Mouse (Mus musculus) stomach, embryonic 16.5 days (tissue): ENCODE data around the gene Timm29. TPM values are rescaled to one million over a fixed set of nuclear protein-coding genes. Genes with fewer than 3 reads are reported as not detected.

Experiments
- ATAC-seq: fragments of 200-750 bp; cut with Nextera tagmentation; 2 replicates; pipeline ENCODE4 v1.8.0; 2017; ENCODE audit warnings: moderate number of reproducible peaks, moderate TSS enrichment; ENCODE audit not compliant: insufficient read depth, low FRiP score
- H3K27ac ChIP-seq: fragments of 300-500 bp; sonication (generic); 2 replicates; pipeline ENCODE4 v1.5.1; 2014; ENCODE audit warnings: low read length
- H3K27me3 ChIP-seq: fragments of 300-500 bp; sonication (generic); 2 replicates; pipeline ENCODE4 v1.6.1; 2014; ENCODE audit warnings: low read length, control low read depth, mixed read lengths; ENCODE audit not compliant: control insufficient read depth, insufficient read depth
- H3K36me3 ChIP-seq: fragments of 300-500 bp; sonication (generic); 2 replicates; pipeline ENCODE4 v1.6.1; 2014; ENCODE audit warnings: low read length; ENCODE audit not compliant: control insufficient read depth, insufficient read depth
- H3K4me1 ChIP-seq: fragments of 300-500 bp; sonication (generic); 2 replicates; pipeline ENCODE4 v1.6.1; 2014; ENCODE audit warnings: low read length, control low read depth, mixed read lengths; ENCODE audit not compliant: control insufficient read depth, insufficient read depth
- H3K4me2 ChIP-seq: fragments of 300-500 bp; sonication (generic); 2 replicates; pipeline ENCODE4 v1.6.1; 2014; ENCODE audit warnings: low read depth, low read length, mixed read lengths
- H3K4me3 ChIP-seq: fragments of 300-500 bp; sonication (generic); replicated peaks from 2 replicates; pipeline ENCODE4 v1.5.1; 2014; ENCODE audit warnings: mild to moderate bottlenecking, low read length
- H3K9ac ChIP-seq: fragments of 300-500 bp; sonication (generic); 2 replicates; pipeline ENCODE4 v1.6.1; 2014; ENCODE audit warnings: low read length
- H3K9me3 ChIP-seq: fragments of 300-500 bp; sonication (generic); replicated peaks from 2 replicates; pipeline ENCODE4 v1.6.1; 2016; ENCODE audit warnings: low read length, control low read depth; ENCODE audit not compliant: control insufficient read depth
- WGBS: fragments of 180-500 bp; shearing (Covaris S2); extraction: QIAGEN DNeasy Blood & Tissue Kit; methylation state at CpG from one replicate; pipeline ENCODE4 v1.1.7; 2014; 5-methylcytosine and 5-hydroxymethylcytosine counted together
- polyA plus RNA-seq: library from polyadenylated mRNA; unstranded; fragments of >200 nt; fragmentation: Nextera tagmentation; extraction: Ambion mirVana; gene quantifications from 2 replicates; pipeline ENCODE4 v1.2.1, GENCODE M21; 2015

Timm29 gene
- polyA plus RNA-seq, 1 experiment from 2014 or later = 22.9 TPM

DNA sequence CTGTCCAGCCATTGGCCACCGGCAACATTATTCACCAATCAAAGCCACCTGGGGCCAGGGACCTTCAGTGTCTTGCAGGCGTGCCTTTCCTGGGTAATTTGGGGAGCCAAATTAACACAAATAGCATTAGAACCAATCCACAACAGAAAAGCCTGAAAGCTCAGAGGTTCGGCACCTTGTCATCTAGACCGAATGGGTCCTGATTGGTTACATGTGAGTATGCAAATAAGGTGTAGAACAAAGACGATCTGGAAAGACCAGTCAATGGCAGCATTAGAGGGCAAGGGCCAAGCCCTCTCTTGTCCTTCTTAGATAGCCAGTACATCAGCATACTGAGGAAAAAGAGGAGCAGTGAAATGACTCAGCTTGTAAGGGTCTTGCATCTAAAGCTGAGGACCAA is 13.3 kb downstream of the Timm29 start:
- no peak overlapping the region for H3K4me2 ChIP-seq
- no peak overlapping the region for H3K9ac ChIP-seq
- no peaks in the 10 kb centered on the region for H3K9me3 ChIP-seq
- H3K27ac ChIP-seq = no peak overlapping the region
- 76% methylated on average over 5 of the region's 5 CpGs for WGBS
- H3K36me3 ChIP-seq = no peaks in the 10 kb centered on the region
- ATAC-seq = no peak
- H3K27me3 ChIP-seq = no peaks in the 10 kb centered on the region
- H3K4me3 ChIP-seq = no peak overlapping the region
- no peaks in the 10 kb centered on the region for H3K4me1 ChIP-seq

DNA sequence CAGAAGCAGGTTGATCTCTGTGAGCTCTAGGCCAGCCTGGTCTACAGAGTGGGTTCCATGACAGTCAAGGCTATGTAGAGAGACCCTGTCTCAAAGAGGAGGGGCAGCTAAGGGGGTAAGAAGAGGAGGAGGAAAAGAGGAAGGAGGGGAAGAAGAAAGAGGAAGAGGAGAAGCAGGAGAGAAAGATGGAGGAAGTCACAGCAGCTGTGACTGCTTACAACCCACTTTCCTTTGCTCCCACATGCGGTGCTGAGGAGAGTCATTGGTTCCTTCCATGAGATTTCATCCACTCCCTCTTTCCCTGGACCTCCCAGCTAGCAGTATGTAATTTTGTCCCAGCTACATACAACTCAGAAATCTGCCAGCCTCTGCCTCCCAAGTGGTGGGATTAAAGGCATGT is 14.1 kb downstream of the Timm29 start:
- no peak overlapping the region for H3K9ac ChIP-seq
- no peak for ATAC-seq
- H3K4me3 ChIP-seq = no peak overlapping the region
- no peaks in the 10 kb centered on the region for H3K4me1 ChIP-seq
- H3K27ac ChIP-seq = no peak overlapping the region
- H3K27me3 ChIP-seq = no peaks in the 10 kb centered on the region
- H3K4me2 ChIP-seq = no peak overlapping the region
- WGBS = 71% methylated on average over 1 of the region's 1 CpGs
- no peaks in the 10 kb centered on the region for H3K36me3 ChIP-seq
- no peaks in the 10 kb centered on the region for H3K9me3 ChIP-seq

DNA sequence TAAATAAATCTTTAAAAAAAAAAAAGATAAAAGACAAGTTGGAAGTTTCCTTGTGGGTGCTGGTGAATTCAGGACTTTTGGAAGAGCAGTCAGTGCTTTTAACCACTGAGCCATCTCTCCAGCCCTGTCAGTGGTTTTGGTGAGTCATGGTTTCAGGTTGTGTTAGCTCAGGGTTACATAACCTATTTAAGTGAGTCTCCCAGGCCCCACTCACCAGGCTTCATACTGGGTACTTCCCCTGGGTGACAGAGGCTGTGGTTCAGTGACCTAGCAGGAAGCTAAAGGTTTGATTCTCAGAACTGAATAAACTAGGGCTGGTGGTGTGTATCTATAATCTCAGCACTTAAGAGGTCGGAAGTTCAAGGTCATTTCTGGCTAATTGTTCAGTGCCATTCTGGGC is 17.3 kb downstream of the Timm29 start:
- Histone ChIP-seq H3K9me3 (no peaks in the 10 kb centered on the region), H3K27ac (no peak overlapping the region), H3K4me1 (no peaks in the 10 kb centered on the region), H3K9ac (no peak overlapping the region), H3K4me3 (no peak overlapping the region), H3K4me2 (no peak overlapping the region), H3K27me3 (no peaks in the 10 kb centered on the region), H3K36me3 (no peaks in the 10 kb centered on the region)
- WGBS = 83% methylated on average over 1 of the region's 1 CpGs
- ATAC-seq = no peak

DNA sequence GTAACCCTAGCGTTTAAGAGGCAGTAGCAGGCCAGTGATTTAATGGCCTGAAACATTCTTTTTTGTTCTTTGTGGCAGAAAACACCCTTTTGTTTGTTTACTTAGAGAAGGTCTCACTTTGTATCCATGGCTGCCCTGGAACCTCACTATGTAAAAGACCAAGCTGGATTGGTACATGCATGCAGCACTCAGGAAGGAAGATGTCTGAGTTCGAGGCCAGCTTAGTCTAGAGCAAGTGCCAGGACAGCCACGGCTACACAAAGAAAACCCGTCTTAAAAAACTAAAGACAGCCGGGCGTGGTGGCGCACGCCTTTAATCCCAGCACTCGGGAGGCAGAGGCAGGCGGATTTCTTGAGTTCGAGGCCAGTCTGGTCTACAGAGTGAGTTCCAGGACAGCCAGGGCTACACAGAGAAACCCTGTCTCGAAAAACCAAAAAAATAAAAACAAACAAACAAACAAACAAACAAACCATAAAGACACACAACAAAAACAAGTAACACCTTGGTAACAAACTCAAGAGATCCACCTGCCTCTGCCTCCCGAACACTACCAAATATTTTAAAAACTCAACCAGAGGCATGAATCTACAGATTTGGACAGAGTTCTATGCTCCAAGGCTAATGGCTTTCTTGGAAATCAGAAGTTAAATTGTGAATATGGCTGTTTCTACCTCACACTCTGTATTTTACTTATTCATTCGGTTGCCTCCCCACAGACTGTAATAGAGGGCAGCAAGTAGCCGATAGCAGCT is 22.5 kb downstream of the Timm29 start:
- WGBS = 72% methylated on average over 15 of the region's 15 CpGs
- ATAC-seq = no peak
- no peaks in the 10 kb centered on the region for H3K9me3 ChIP-seq
- peak overlapping the region; percentile 69 for H3K4me2 ChIP-seq
- peak overlapping the region; percentile 99 for H3K27ac ChIP-seq
- peaks cover 8% of the 10 kb centered on the region; the same call in 1 of the 2 replicates for H3K4me1 ChIP-seq
- H3K27me3 ChIP-seq = no peaks in the 10 kb centered on the region
- no peaks in the 10 kb centered on the region for H3K36me3 ChIP-seq
- peak overlapping the region; percentile 86 for H3K9ac ChIP-seq
- peak overlapping the region; percentile 74 for H3K4me3 ChIP-seq

DNA sequence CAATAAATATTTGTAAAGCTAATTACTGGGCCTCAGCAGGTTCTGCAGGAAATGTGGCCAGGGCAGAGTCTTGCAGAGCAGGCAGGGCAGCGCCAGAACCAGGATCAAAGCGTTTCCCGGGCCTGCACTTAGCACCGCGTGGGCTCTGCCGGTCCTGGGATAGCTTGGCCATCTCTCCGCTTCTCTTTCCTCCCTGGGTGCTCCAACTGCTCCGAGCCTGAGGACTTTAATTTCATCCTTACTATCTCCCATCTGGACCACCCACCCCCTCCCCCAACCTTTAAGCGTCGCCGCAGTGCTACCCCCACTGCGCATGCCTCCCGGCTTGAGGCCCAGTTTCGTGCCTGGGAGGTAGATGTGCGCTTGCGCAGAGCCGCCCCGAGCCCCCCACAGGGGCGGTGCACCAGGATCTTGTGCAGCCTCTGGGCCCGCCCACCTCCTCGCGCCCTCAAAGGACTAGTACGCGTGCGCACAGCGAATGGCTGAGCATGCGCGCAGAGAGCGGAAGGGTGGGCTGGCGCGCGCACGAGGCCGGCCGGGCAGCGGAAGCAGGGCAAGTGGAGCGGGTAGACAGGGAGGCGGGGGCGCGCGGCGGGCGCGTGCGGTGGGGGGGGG is 23.2 kb downstream of the Timm29 start, which contains the start of gene Smarca4:
Gene Smarca4, plus strand, starts transcription at position 553 of the 615 bp plus-strand sequence.
- ATAC-seq = peak; percentile 95
- Histone ChIP-seq H3K4me2 (peak within 1 kb of the TSS; percentile 73), H3K9me3 (no peaks in the 10 kb centered on the region), H3K4me1 (peaks cover 11% of the 10 kb centered on the region; the same call in 1 of the 2 replicates), H3K27me3 (no peaks in the 10 kb centered on the region), H3K36me3 (no peaks in the 10 kb centered on the region), H3K9ac (peak within 1 kb of the TSS; percentile 92), H3K4me3 (peak within 1 kb of the TSS; percentile 74), H3K27ac (peak within 1 kb of the TSS; percentile 99)
- under 1% methylated on average over 45 of the region's 45 CpGs for WGBS

DNA sequence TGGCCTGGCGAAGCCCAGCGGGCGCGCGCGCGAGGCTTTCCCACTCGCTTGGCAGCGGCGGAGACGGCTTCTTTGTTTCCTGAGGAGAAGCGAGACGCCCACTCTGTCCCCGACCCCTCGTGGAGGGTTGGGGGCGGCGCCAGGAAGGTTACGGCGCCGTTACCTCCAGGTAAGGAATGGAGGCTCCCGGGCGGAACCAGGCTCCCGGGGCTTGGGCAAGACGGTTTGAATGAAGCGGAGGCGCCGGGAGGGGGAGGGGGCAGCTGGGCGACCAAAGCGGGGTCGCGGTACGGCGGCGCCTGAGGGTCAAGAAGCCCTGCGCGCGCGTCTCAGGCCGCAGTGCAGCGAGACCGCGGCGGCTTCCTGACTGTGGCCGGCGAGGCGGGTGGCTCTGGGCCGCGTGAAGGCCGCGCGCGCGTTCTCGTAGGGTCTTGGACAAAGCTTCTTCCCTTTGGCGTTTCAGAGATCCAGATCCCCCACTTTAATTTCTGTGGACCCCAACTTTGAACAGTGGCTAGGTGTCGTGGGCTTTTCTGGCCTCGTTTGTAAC is 23.8 kb downstream of the Timm29 start:
- WGBS = under 1% methylated on average over 57 of the region's 57 CpGs
- H3K27me3 ChIP-seq = no peaks in the 10 kb centered on the region
- peak; percentile 66 for ATAC-seq
- no peaks in the 10 kb centered on the region for H3K9me3 ChIP-seq
- no peaks in the 10 kb centered on the region for H3K36me3 ChIP-seq
- peak overlapping the region; percentile 73 for H3K4me2 ChIP-seq
- H3K27ac ChIP-seq = peak overlapping the region; percentile 97
- H3K4me1 ChIP-seq = peaks cover 11% of the 10 kb centered on the region; the same call in 1 of the 2 replicates
- H3K4me3 ChIP-seq = peak overlapping the region; percentile 74
- peak overlapping the region; percentile 92 for H3K9ac ChIP-seq

DNA sequence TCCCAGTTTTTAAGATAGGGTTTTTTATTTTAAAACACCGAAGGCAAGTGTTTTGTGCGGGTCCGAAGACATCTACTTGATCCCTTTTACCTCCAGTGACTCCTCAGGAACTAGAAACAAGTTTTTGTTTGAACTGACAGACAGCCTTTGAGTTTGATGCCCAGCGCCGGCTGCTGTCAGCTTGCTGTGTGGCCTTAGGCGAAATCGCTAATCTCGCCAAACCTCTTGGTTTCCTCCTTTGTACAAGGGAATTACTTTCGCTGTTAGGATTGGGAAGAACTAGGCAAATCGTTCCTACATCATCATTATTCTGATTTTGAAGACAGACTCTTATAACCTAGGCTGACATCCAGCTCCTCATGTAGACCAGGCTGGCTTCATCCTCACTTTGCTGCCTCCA is 24.5 kb downstream of the Timm29 start:
- peak overlapping the region; percentile 97 for H3K27ac ChIP-seq
- WGBS = 4% methylated on average over 10 of the region's 10 CpGs
- H3K4me1 ChIP-seq = peaks cover 11% of the 10 kb centered on the region; the same call in 1 of the 2 replicates
- H3K36me3 ChIP-seq = no peaks in the 10 kb centered on the region
- peak overlapping the region; percentile 92 for H3K9ac ChIP-seq
- H3K27me3 ChIP-seq = no peaks in the 10 kb centered on the region
- H3K4me3 ChIP-seq = peak overlapping the region; percentile 74
- peak overlapping the region; percentile 73 for H3K4me2 ChIP-seq
- no peak for ATAC-seq
- no peaks in the 10 kb centered on the region for H3K9me3 ChIP-seq

DNA sequence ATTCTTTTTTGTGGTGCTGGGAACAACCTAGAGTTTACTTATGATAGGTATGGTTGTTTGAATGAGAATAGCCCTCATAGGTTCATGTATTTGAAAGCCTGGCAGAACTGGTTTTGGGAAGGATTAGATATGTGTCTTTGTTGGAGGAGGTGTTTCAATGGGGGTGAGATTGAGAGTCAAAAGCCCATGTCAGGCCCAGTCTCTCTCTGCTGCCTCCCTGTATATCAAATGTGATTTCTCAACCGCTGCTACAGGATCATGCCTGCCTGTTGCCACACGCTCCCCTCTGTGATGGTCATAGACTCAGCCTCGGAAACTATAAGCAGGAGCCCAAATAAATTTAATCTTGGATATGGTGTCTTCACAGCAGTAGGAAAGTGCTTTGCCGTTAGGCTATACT is 27.7 kb downstream of the Timm29 start:
- ATAC-seq = no peak
- H3K27ac ChIP-seq = peak overlapping the region; percentile 60
- no peaks in the 10 kb centered on the region for H3K27me3 ChIP-seq
- no peak overlapping the region for H3K4me2 ChIP-seq
- no peak overlapping the region for H3K9ac ChIP-seq
- H3K4me1 ChIP-seq = peaks cover 17% of the 10 kb centered on the region; the same call in 1 of the 2 replicates
- WGBS = 60% methylated on average over 4 of the region's 4 CpGs
- H3K4me3 ChIP-seq = no peak overlapping the region
- H3K36me3 ChIP-seq = no peaks in the 10 kb centered on the region
- H3K9me3 ChIP-seq = no peaks in the 10 kb centered on the region

DNA sequence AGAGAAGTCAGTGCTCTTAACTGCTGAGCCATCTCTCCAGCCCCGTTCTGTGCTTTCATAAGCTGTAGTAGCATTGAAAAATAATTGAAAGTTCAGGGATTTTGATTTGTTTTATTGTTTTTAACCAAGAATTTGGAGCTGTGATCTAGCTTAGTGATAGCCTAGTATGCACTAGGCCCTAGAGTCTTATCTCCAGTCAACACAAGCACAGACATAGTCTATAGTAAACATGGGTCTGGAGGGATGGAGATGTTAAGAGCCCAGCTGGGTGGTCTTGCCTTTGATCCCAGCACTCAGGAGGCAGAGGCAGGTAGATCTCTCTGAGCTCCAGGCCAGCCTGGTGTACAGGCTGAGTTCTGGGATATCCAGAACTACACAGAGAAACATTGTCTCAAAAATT is 30.2 kb downstream of the Timm29 start:
- WGBS = 86% methylated on average over 1 of the region's 1 CpGs
- Histone ChIP-seq H3K4me2 (no peak overlapping the region), H3K27ac (no peak overlapping the region), H3K4me3 (no peak overlapping the region), H3K9ac (no peak overlapping the region), H3K27me3 (no peaks in the 10 kb centered on the region), H3K36me3 (no peaks in the 10 kb centered on the region), H3K9me3 (no peaks in the 10 kb centered on the region), H3K4me1 (peaks cover 21% of the 10 kb centered on the region; the same call in 1 of the 2 replicates)
- no peak for ATAC-seq
